ENCODE assay signal across 26 mouse cellular contexts in genomic region chr7:24086871-24087270, GRCm38 (mm10). TPM values are rescaled to one million over a fixed set of nuclear protein-coding genes. Genes with fewer than 3 reads are reported as not detected.
A peak's percentile ranks its signal among the peaks of the same experiment; 100 is the strongest.
DNase-seq lines count a peak whose midpoint lies in the region; ATAC-seq lines count a peak whose summit lies in the region.
"Had no signal": no experiment of that assay in that cellular context is flagged by ENCODE, and none has a peak within 500 bp of the region (broad histone marks: within the 10 kb centered on the region; RNA-seq: fewer than 3 reads in every experiment).

No protein-coding gene starts in this region.

- H3K4me1 ChIP-seq in intestine, embryonic 14.5 days (replicated peaks; ENCODE audit: control insufficient read depth, insufficient read depth, low read length), result peaks cover 10% of the 10 kb centered on the region; the same call in 1 of the 2 replicates
- peaks cover 9% of the 10 kb centered on the region for H3K4me1 ChIP-seq in intestine, embryonic 15.5 days (replicated peaks)

- H3K9ac ChIP-seq in intestine, embryonic 14.5 days (ENCODE audit: low read length), result no peak overlapping the region
- no peak overlapping the region for H3K9ac ChIP-seq in intestine, embryonic 15.5 days
- H3K9ac ChIP-seq: embryonic facial prominence, embryonic 15.5 days; heart, embryonic 12.5 days; hindbrain, embryonic 15.5 days had no signal

- peak; percentile 12 for DNase-seq in intestine, embryonic 14.5 days (ENCODE audit: low spot score)
- peak; percentile 27 for DNase-seq in CD4-positive helper T cell, adult 2 months (ENCODE audit: low read depth, low spot score)
- DNase-seq in ES-CJ7 (ENCODE audit: low read depth, low spot score), result peak; percentile 64
- peak; percentile 31 for DNase-seq in induced T-regulatory cell, adult 2 months (ENCODE audit: low read depth)
- DNase-seq in thymus, postnatal 25 days, result no peak
- no peak for DNase-seq in testis, postnatal 14 days (ENCODE audit: low spot score)
- DNase-seq: adrenal gland, adult 8-10 months; adrenal gland, postnatal 36 days; cerebellum, adult 2 months; cerebellum, postnatal 14 days; embryo, embryonic 11 days; gastrocnemius, postnatal 10 days; heart, postnatal 36 days; kidney, adult 8-10 months had no signal

- 97% methylated on average over 4 of the region's 4 CpGs for WGBS in intestine, embryonic 14.5 days
- 92% methylated on average over 4 of the region's 4 CpGs for WGBS in intestine, embryonic 15.5 days

- H3K4me3 ChIP-seq in intestine, embryonic 14.5 days (ENCODE audit: low read depth, low read length), result no peak overlapping the region
- no peak overlapping the region for H3K4me3 ChIP-seq in intestine, embryonic 15.5 days (replicated peaks)
- H3K4me3 ChIP-seq: embryonic facial prominence, embryonic 15.5 days; erythroblast, embryonic 14.5 days; forebrain, embryonic 10.5 days; heart, embryonic 12.5 days; hindbrain, embryonic 15.5 days had no signal

- H3K27ac ChIP-seq in intestine, embryonic 14.5 days (ENCODE audit: low read depth), result no peak overlapping the region
- H3K27ac ChIP-seq in intestine, embryonic 15.5 days, result no peak overlapping the region
- H3K27ac ChIP-seq: embryonic facial prominence, embryonic 15.5 days; forebrain, embryonic 10.5 days; hindbrain, embryonic 15.5 days had no signal

- H3K9me3 ChIP-seq in intestine, embryonic 14.5 days (ENCODE audit: control insufficient read depth, low read length), result peaks cover 3% of the 10 kb centered on the region; the same call in 1 of the 2 replicates
- H3K9me3 ChIP-seq in intestine, embryonic 15.5 days, result no peaks in the 10 kb centered on the region

- H3K27me3 ChIP-seq in intestine, embryonic 14.5 days (replicated peaks; ENCODE audit: control insufficient read depth, insufficient read depth, low read length), result no peaks in the 10 kb centered on the region
- no peaks in the 10 kb centered on the region for H3K27me3 ChIP-seq in intestine, embryonic 15.5 days (replicated peaks)
- H3K27me3 ChIP-seq: CH12.LX; embryonic facial prominence, embryonic 15.5 days; heart, embryonic 12.5 days; hindbrain, embryonic 15.5 days; Patski had no signal

- peaks cover 11% of the 10 kb centered on the region for H3K36me3 ChIP-seq in intestine, embryonic 14.5 days (ENCODE audit: control insufficient read depth, insufficient read depth, low read length)
- H3K36me3 ChIP-seq in intestine, embryonic 15.5 days, result peaks cover 6% of the 10 kb centered on the region

- H3K4me2 ChIP-seq in intestine, embryonic 14.5 days (ENCODE audit: low read length), result no peak overlapping the region
- no peak overlapping the region for H3K4me2 ChIP-seq in intestine, embryonic 15.5 days (replicated peaks)
- H3K4me2 ChIP-seq: embryonic facial prominence, embryonic 15.5 days; heart, embryonic 12.5 days; hindbrain, embryonic 15.5 days had no signal

- no peak for ATAC-seq in intestine, embryonic 14.5 days (replicated peaks; ENCODE audit: low FRiP score, low TSS enrichment, low read depth)
- ATAC-seq in intestine, embryonic 15.5 days, result no peak
- ATAC-seq: forebrain, embryonic 14.5 days; inflammation-experienced regulatory T-cells, adult 6 months; Patski had no signal

RNA-seq across cellular contexts. Expression of gene Zfp180, which starts 5.1 kb away (rescaled TPM):
- 20.5 and 26.3 TPM in 2 replicates for polyA plus RNA-seq in intestine, embryonic 14.5 days (2014; fragmentation: Nextera tagmentation; extraction: Ambion mirVana)
- 13.6 and 15.6 TPM in 2 replicates for polyA plus RNA-seq in intestine, embryonic 15.5 days (2015; fragmentation: Nextera tagmentation; extraction: Ambion mirVana)

RNA-seq across cellular contexts. Expression of gene Zfp112, which starts 25.2 kb away (rescaled TPM):
- 5.5 and 7.6 TPM in 2 replicates for polyA plus RNA-seq in intestine, embryonic 14.5 days (2014; fragmentation: Nextera tagmentation; extraction: Ambion mirVana)
- polyA plus RNA-seq in intestine, embryonic 15.5 days (2015; fragmentation: Nextera tagmentation; extraction: Ambion mirVana), result 4.8 and 6.4 TPM in 2 replicates

RNA-seq across cellular contexts. Expression of gene Vmn1r183, which starts 33.8 kb away (rescaled TPM):
- 0.07 TPM in 1 of 2 replicates, not detected in the other for polyA plus RNA-seq in intestine, embryonic 14.5 days (2014; fragmentation: Nextera tagmentation; extraction: Ambion mirVana)
- not detected in 2 replicates for polyA plus RNA-seq in intestine, embryonic 15.5 days (2015; fragmentation: Nextera tagmentation; extraction: Ambion mirVana)
- polyA plus RNA-seq: cerebellum, adult 2 months; embryonic facial prominence, embryonic 11.5 days; forebrain, embryonic 10.5 days; forebrain, embryonic 14.5 days; heart, embryonic 12.5 days; hindbrain, embryonic 11.5 days; hindbrain, embryonic 15.5 days had no signal

RNA-seq across cellular contexts. Expression of gene Zfp235, which starts 47.1 kb away (rescaled TPM):
- polyA plus RNA-seq in intestine, embryonic 14.5 days (2014; fragmentation: Nextera tagmentation; extraction: Ambion mirVana), result 16.5 and 19.4 TPM in 2 replicates
- polyA plus RNA-seq in intestine, embryonic 15.5 days (2015; fragmentation: Nextera tagmentation; extraction: Ambion mirVana), result 12.7 and 15.2 TPM in 2 replicates
- polyA plus RNA-seq: erythroblast, embryonic 14.5 days had no signal

Comparison
In these comparisons a context has a peak if more than half of its experiments do, and no peak if none do; other contexts are left out.
1. DNase-seq: peak in intestine, embryonic 14.5 days (single experiment), CD4-positive helper T cell, adult 2 months (single experiment), ES-CJ7 (single experiment) and induced T-regulatory cell, adult 2 months (single experiment); none in thymus, postnatal 25 days (single experiment) and testis, postnatal 14 days (single experiment).